Mouse (Mus musculus) layer of hippocampus, adult 9-11 months (tissue): ENCODE measurements at regions not wholly inside any gene's neighbourhood (a gene's known extent, or its start where the extent isn't known, plus 50 kb on each side); places are given as distances from the start of the nearest gene placed in this dataset.
A peak's percentile ranks its signal among the peaks of the same experiment; 100 is the strongest.
"Not testable (repeated sequence)": the region's sequence is repeated elsewhere in the genome, so short reads cannot be mapped to it uniquely, and the experiment has no call there.

Experiments used
- DNase-seq: peaks from one replicate; pipeline ENCODE4 v3.0.0; 2022

- no peak for DNase-seq
Observed at GRCm38 (mm10) chr10:6182400-6182799, 260.2 kb upstream of the Rgs17 start.

DNA sequence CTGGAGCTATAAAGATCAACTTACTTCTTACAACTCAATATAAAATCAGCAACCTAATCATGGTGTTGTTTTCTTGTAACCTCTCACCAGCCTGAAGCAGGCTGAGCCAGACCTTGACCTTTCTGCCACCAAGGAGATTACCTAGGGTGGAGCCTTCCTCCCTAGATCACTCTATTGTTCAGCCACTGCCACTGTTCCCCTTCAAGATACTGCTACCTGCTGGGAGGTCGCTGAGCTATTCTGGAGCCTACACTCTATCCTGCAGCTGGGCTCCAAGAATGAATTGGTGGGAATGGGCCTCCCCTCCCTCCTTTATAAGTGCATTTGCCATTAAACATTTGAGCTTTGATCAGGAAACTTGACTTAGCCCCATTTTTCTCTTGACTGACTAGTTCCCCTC, 242.1 kb upstream of the Rgs17 start:
- DNase-seq: not testable (repeated sequence)

DNA sequence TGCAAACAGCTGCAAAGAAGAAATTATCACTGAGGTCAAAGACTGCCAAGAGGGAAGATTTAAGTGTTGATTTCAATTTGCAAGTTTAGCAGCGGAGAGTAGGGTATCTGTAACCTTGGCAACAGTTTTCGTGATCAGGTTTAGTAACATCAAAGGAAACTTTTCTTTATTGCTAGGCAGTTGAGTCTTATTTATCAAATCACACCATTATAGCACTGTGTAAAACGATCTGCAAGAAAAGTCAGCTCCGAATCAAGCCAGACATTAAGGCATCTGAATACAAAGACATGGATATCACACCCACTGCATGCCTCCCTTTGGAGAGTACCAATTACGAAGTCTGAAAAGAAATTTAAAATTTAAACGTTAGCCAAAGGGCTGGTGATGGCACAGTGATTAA, 234.7 kb upstream of the Rgs17 start:
- DNase-seq: no peak

DNA sequence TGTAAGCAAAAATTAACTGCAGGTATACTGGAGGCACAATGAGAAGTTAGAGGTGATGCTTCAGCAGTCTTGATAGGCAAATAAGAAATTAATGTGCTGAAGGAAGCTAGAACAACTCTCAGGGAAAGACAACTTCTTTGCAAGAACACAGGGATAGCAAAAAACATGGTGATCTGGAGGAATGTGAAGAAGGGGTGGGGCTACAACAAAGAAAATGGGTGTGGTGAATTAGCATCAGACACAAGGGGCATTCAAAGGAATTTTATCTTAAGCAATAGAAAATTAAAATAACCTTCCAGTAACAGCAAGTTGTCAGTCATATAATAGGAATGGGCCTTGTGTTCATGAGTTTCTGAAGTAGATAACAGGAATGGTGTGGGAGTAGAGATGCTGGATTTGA, 211.9 kb upstream of the Rgs17 start:
- DNase-seq: no peak

DNA sequence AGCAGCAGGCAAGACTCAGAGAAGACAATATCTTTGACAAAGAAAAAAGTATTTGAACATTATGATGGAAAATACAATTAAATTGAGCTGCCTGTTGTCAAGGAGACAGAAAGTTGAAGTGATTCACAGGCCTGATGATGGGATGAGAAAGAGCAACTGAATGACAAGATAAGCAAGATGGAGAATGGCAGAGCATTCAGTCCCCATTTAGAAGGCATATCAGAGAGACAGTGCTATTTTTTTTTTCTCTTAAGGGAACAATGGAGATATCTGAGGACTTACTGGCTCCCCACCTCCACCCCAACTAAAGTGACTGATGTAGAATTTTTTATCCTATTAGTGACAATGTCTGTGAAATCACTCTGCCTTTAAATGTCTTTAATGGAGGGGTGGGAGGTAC, 202.2 kb upstream of the Rgs17 start:
- DNase-seq: not testable (repeated sequence)

- DNase-seq: peak; percentile 6
Observed at GRCm38 (mm10) chr10:6114883-6115622, 192.9 kb upstream of the Rgs17 start.
